Mouse (Mus musculus): ENCODE measurements around the gene Iqcd. TPM values are rescaled to one million over a fixed set of nuclear protein-coding genes. Genes with fewer than 3 reads are reported as not detected.
A peak's percentile ranks its signal among the peaks of the same experiment; 100 is the strongest.

Gene Iqcd
- total RNA-seq, 4 experiments from 2014 or later = 1.2 to 1.6 (median 1.5) TPM

DNA sequence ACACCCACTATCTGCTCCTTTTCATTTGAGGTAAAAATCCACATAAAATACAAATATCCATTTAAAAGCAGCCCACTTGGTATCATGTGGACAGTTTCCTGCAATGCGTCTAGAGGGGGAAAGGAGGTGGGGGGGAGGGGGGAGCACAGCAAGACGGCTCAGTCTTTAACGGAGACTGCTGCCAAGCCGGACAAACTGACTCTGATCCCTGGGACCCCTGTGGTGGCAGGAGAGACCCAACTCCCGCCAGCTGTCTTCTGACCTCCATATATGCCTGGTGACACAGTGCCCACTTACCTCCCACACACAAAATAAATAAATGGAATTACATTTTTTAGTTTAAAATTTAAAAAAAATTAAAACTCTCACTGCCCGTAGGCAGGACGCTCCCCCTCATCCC is 14.7 kb downstream of the Iqcd start:
- DNase-seq (ENCODE audit: low spot score in 2 of 2) = no peak

DNA sequence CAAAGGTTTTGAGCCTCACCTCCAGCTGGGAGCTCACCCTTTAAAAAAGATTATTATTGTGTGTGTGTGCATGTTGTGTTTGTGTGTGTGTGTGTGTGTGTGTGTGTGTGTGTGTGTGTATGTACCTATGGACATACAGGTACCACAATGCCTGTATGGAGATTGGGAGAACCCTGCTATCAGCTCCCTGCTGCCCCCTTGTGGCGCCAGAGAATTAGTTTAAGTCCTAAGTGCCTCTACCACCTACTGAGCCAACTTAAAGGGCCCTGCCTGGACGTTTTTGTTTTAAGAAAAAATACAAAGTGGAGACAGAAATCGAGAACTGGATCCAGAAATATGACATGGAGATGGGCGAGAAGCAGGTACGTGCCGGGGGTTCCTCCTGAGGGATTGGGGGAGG is 16.0 kb downstream of the Iqcd start:
- peak in 1 of 2 experiments; percentile 84 for DNase-seq (ENCODE audit: low spot score in 2 of 2)

DNA sequence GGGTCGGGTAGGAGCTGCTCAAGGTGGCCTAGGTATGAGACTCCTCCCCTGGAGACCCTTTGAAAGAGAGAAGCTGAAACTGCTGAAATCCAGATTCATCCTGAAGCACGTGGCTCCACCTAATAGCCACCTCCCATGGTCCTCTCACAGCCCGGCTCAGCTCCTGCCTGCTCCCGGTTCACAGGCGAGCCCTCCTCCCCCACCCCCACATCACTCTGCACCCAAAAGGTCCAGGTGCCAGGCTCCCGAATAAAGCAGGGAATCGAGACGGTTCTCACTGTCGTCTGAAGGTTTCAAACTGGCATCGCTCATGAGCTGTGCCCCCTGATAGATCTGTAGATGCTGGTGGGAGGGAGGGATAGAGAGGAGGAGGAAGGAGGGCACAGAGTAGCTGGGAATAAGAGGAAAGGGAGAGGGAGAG is 16.4 kb downstream of the Iqcd start:
- no peak for DNase-seq (ENCODE audit: low spot score in 2 of 2)

DNA sequence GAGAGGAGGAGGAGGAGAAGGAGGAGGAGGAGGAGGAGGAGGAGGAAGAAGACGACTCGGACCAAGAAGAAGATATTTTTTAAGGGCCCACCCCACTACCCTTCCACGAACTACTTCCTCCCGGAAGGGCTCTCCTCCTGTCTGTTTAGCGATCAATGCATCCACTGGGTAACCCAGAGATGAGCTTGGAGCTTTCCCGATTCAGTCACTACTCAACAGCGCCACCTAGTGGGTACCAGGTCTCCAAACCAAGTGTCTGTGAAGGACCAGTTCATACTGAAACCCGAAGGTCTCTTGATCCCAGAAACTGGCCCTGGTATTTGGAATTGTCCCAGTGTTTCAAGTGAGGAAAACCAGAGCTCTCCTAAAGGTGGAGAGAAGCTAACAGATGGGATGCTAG is 16.9 kb downstream of the Iqcd start:
- peak; percentile 83 to 92 for DNase-seq (ENCODE audit: low spot score in 2 of 2)

DNA sequence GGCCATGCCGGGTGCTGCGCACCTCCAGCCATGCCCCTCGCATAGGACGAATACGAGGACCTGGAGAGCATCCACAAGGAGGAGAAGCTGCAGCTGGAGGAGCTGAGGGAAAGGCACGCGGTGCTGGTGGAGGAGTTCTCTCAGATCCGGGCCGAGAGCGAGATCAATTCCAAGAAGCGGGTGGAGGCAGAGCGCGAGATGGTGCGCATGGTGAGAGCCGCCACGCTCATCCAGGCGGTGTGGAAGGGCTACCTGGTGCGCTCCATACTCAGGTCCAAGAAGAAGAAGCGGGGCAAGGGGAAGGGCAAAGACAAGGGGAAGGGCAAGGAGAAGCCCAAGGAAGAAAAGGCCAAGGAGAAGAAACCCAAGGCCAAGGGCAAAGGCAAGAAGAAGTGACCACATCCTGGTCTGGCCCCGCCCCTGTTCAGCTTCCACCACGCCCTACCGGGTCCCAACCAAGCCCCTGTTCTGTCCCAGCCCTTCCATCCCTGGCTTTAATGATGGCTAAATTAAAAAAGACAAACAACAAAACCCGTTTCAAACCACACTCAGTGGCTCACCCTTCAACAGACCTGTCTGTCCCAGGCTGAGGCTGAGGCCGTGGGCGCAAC is 17.9 kb downstream of the Iqcd start:
- DNase-seq (ENCODE audit: low spot score in 2 of 2) = no peak

DNA sequence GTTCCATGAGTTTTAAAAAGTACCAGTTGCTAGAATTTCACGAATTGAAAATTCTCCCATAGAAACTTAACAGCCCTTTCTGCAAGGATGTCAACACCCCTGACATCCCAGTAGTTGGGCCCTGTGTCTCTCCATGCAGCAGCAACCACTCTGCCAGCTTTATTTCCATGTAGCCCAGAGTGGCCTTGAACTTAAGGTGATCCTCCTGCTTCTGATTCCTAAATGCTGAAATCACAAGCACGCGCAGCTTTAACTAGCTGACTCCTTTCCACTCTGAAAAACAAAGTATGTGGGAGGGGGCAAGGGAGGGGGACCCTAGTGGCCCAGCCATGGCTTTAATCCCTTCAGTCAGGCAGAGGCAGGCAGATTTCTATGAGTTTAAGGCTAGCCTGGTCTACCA is 18.5 kb downstream of the Iqcd start:
- DNase-seq (ENCODE audit: low spot score in 2 of 2) = no peak

DNA sequence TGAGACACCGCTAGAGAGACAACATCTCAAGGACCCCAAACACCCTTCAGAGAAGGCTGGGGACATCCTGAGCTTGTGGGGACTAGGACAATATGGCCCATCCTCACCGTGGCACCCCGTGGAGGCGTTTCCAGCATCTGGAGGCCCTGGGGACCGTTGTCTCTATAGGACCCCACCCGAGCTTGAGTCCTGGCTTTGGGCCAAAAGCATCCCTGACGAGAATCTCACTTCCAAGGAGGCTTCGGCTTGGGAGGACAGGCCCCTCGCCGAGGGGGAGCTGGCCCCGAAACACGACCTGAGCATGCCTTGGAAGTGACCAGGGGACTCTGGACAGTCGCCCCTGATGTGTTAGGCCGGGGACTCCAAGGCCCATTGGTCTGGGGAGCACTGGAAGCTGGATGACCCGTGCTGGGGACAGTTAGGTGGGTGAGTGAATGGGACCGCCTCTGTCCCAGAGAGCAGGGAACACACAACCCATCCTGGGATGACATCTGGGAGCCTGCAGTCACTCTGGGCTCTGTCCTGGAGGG is 20.5 kb downstream of the Iqcd start:
- no peak for DNase-seq (ENCODE audit: low spot score in 2 of 2)

DNA sequence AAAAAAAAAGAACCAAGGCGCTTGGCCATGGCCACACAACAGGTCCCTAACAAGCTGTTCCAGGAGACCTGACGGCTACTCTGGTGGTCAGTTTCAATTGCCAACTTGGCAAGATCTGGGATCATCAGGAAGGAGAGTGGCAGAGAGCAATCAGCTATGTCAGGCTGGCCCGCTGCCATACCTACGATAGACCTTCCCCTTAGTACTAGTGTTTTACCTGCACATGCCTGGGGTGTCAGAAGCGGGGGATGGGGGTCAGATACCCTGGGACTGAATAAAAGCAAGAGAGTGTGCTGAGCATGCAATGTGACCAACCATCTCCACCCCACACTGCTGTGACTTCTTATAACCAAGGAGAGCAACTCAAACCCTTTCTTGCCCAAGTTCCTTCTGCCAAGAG is 22.1 kb downstream of the Iqcd start:
- DNase-seq (ENCODE audit: low spot score in 2 of 2) = no peak

DNA sequence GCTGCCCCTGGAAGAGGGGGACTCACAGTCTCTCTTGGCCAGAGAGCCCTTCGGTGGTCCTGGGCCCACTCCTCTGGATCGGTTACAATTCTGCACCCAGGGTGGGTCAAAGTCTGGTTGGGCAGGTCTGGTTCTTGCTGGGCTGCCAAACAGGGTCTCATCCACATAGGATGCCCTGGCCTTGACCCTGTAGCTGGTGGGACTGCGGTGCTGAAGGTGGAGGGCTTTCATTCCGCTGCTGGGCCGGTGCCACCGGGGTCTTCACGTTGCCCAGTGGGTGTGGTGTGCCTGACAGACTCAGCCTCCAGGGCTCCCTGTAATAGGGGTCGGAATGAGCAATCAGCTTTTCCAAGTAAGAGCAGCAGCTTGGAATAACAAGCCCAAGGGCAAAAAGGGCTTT is 22.6 kb downstream of the Iqcd start:
- no peak for DNase-seq (ENCODE audit: low spot score in 2 of 2)

DNA sequence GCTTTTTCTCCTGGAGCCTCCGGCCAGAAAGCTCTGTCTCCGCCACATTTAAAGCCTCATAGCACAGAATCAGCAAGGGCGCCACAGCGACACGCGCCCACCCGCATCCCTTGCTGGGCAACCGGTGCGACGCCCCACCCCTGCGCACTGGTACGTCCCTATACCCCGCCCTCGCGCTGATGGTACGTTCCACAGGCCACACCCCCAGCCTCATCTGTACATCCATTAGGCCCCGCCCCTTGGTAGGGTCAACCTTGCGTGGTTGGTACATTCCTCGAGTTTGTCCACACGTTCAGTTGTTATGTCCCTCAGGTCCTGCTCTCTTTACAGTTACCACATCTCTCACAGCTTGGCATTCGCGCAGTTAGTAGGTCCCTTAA is 23.6 kb downstream of the Iqcd start, which contains the start of the genes Rita1 and Ddx54:
TSS of gene Rita1 (minus strand) at position 148 of the 380 bp plus-strand sequence.
TSS of gene Ddx54 (plus strand) at position 298 of the 380 bp plus-strand sequence.
- DNase-seq (ENCODE audit: low spot score in 2 of 2) = peak; percentile 97 to 99

DNA sequence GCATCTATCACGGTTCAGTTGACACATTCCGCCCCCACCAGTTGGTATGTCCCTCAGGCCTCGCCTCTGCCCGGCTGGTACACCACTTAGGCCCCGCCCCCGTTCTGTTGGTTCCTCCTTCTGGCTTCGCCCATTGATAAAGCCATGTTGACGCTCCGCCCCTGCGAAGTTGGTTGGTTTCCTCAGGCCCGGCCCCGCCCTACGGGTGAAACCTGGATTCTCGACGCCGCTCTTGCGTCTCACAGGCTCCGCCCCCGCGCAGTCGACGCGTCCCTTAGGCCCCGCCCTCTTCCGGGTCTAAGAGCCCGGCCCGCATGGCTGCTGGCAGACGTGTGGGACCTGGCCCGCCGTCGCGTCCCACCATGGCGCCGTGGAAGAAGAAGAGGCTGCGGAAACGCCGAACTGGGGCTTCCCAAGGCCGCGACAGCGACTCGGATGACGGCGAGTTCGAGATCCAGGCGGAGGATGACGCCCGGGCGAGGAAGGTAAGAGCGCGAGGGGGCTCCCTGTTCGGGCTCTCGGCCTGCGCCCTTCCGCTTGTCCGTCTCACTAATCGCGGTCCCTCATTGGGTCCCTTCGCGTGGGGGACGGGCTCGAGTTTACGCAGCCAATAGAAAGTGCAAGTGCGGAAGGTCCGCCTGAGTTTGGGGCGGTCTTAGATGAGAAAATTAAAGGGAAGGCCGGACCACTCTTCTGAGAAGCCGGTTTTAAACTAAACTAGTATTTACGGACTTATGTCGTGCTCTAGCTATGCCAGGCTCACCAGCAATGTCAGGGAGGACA is 24.2 kb downstream of the Iqcd start:
- DNase-seq (ENCODE audit: low spot score in 2 of 2) = peak; percentile 100

DNA sequence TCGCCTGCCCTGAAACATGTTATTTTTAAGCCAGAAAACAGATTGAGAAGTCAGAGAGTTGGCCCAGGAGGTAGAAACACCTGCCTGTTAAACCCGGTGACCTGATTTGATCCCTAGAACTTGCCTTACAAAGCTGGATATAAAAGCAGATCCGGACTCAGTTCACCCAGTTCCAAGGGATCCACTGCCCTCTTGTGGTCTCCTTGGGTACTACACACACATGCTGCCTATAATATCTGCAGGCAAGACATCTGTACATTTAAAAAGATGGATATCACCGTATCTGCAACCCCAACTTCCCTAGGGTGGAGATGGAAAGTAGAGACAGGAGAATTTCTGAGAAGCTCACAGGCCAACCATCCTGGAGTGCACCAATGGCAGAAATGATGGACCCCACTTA is 27.1 kb downstream of the Iqcd start:
- no peak for DNase-seq (ENCODE audit: low spot score in 2 of 2)

DNA sequence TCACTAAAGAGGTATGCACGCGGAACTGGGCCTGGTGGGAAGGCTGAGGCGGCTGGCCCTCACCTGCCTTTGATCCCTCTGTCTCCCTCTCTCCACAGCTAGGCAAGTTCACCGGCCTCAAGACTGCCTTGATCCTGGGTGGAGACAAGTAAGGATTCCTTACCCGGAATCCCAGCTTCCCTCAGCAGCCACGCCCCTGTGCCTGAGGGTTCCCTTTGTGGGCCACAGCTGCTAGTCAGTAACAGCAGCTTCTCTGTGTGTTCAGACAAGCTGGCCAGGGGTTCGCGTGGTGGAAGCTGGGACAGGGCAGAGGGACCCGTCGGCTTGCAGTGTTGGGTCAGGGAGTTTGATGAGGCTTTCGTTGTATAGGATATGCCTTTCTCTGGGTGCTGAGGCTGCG is 30.0 kb downstream of the Iqcd start:
- DNase-seq (ENCODE audit: low spot score in 2 of 2) = no peak

DNA sequence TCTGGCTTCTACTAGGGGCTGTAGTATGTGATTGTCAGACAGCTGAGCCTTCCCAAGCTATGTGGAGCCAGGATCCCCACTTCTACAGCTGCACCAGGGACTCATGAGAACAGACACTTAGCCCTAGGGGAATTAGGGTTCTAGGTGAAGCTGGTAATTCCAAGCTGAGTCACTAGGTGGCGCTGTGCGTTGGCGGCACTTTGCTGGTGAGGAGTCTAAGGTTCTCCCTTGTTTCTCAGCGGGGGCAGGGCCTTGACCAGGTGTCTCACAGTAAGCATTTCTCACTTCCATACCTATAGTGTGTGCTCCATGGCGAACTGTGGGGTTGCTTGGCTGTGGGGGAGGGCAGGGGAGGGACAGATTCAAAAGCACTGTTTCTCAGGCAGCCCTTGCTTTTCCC is 30.4 kb downstream of the Iqcd start:
- peak in 1 of 2 experiments; percentile 68 for DNase-seq (ENCODE audit: low spot score in 2 of 2)

DNA sequence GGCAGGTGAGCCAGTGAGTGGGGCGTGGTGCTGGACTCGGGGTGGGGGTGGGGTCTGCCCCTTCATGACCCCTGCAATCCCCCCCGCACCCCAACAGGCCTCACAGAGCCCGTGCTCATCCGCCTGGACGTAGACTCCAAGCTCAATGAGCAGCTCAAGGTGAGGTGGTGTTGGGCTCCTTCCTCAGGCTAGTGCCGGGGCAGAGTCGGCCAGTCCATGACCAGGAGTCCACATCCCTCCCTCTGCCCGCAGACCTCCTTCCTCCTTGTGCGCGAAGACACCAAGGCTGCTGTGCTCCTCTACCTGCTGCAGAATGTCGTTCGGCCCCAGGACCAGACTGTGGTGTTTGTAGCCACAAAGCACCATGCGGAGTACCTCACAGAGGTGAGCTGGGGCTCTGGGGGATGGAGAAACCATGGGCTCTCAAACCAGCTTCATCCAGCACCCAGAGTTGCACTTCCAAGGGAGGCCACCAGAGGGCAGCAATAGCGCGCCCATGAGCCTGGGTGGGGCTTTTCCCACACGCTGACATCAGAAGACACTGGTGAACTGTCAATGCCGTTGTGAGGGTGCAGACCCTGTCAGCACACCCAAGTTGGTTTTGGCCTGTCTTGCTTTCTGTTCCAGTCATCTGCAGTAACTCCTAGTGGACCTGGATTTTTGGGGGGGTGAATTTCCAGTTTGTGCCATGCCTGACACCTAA is 31.7 kb downstream of the Iqcd start:
- peak; percentile 77 to 87 for DNase-seq (ENCODE audit: low spot score in 2 of 2)

DNA sequence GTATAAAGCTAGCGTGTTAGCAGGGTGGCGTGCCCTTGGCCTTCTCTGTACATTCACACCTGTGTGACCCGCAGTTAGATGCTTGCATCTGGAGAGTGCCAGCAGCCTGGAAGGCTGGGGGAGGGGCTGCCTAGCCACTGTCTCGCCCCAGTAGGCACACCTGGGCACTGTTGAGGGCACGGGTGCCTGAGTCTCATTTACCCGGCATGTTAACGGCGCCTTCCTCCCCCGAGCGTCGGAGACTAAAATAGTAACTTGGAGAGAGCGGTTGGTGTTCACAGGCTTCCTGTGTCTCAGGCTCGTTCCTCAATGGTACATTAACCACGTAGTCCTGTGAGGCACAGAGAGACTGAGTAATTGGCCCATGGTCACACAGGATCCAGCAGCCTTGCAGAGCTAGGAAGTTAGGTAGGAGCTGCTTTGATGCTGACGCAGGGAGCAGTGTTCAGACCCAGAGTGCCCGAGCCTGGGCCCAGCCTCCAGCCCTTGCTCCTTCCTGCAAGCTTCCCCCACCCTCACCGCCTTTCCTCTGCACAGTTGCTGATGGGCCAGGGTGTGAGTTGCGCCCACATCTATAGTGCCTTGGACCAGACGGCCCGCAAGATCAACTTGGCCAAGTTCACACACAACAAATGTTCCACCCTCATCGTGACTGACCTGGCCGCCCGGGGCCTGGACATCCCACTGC is 32.4 kb downstream of the Iqcd start:
- no peak for DNase-seq (ENCODE audit: low spot score in 2 of 2)

DNA sequence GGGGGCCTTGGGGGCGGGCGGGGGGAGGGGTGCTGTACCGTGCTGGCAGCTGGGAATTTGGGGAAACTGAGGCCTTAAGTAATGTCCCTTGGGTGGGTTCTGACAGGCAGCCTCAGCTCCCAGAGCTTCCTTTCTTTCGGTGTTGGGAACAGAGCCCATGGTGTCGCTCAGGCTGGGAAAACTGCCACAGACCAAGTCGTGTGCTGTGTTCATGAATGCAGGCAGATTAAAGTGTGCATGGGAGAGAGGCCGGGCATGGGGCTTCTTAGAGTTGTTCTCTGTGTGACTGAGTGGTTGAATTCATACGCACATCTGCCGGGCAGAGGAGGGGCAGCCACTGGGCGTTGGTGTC is 33.0 kb downstream of the Iqcd start:
- DNase-seq (ENCODE audit: low spot score in 2 of 2) = peak in 1 of 2 experiments; percentile 54

DNA sequence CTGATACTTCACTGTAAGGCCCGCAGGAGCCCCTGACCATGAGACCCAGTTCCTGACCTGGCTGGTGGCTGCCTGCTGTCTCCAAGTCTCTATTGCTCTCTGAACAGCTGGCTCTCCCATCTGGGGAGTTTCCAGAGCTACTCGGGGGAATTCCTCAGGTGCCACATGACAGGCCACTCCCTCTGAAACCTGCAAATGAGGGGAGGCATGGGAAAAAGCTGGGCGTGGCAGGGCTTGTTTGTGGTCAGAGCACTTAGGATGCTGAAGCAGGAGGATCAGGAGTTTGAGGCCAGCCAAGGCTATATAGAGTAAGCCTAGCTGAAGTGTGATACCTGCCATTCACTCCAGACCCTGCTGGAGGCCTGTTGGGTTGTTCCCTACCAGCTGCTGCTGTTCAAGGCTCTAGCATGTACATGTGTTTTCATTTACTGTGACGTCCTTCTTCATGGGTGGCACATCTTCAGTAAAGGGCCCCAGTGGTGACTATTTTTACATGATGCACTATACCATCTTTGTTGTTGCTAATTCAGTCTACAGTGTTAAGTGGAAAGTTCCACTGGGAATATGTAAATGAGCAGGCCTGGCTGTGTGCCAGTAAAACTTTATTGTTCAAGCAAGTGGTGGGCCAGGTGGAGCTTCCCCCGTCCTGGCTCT is 33.5 kb downstream of the Iqcd start:
- DNase-seq (ENCODE audit: low spot score in 2 of 2) = no peak

DNA sequence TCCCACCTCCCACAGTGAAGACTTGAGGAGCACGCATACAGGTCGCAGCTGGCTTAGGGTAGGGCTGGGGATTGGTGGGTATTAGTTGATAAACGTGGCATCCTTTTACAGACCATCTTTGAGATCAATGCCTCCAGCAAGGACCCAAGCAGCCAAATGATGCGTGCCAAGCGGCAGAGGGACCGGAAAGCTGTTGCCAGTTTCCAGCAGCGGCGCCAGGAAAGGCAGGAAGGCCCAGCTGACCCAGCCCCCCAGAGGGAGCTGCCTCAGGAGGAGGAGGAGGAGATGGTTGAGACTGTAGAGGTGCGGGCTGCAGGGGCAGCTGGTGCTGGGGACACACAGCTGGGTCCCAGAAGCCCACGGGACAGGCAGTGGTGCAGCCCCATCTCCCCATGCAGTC is 35.6 kb downstream of the Iqcd start:
- no peak for DNase-seq (ENCODE audit: low spot score in 2 of 2)

DNA sequence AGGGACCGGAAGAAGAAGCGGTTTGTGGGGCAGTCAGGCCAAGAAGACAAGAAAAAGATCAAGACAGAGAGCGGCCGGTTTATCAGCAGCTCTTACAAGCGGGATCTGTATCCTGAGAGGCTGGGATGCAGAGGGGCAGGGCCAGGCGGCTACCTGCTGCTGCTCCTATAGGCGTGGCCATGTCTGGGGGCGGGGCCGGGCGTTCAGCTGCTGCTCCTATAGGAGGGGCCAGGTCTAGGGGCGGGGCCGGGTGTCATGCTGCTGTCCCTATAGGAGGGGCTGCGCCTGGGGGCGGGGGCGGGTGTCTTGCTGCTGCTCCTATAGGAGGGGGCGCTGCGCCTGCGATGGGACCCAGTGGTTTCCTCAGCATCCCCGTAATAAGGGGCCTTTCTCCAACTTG is 37.6 kb downstream of the Iqcd start:
- DNase-seq (ENCODE audit: low spot score in 2 of 2) = no peak
